Mouse (Mus musculus) limb, embryonic 10.5 days (tissue): ENCODE measurements at regions not wholly inside any gene's neighbourhood (a gene's known extent, or its start where the extent isn't known, plus 50 kb on each side); places are given as distances from the start of the nearest gene placed in this dataset.

Source experiments
- DNase-seq: peaks from one replicate; pipeline ENCODE4 v3.0.0-alpha.2; 2017; ENCODE audit warnings: low spot score
- H3K27ac ChIP-seq: fragments of 300-500 bp; sonication (generic); 2 replicates; pipeline ENCODE4 v1.5.1; 2016; ENCODE audit warnings: mild to moderate bottlenecking
- H3K27me3 ChIP-seq: fragments of 300-500 bp; sonication (generic); 2 replicates; pipeline ENCODE4 v1.6.1; 2016; ENCODE audit warnings: low read depth, mild to moderate bottlenecking; ENCODE audit not compliant: poor library complexity, severe bottlenecking
- H3K36me3 ChIP-seq: fragments of 300-500 bp; sonication (generic); 2 replicates; pipeline ENCODE4 v1.6.1; 2016; ENCODE audit warnings: mild to moderate bottlenecking, moderate library complexity
- H3K4me1 ChIP-seq: fragments of 300-500 bp; sonication (generic); 2 replicates; pipeline ENCODE4 v1.6.1; 2016
- H3K4me3 ChIP-seq: fragments of 300-500 bp; sonication (generic); 2 replicates; pipeline ENCODE4 v1.5.1; 2016; ENCODE audit warnings: mild to moderate bottlenecking, moderate library complexity
- H3K9me3 ChIP-seq: fragments of 300-500 bp; sonication (generic); replicated peaks from 2 replicates; pipeline ENCODE4 v1.6.1; 2016; ENCODE audit warnings: mild to moderate bottlenecking
- WGBS: fragments of 180-500 bp; shearing (Covaris S2); methylation state at CpG from one replicate; pipeline ENCODE4 v1.1.7; 2016; 5-methylcytosine and 5-hydroxymethylcytosine counted together

DNA sequence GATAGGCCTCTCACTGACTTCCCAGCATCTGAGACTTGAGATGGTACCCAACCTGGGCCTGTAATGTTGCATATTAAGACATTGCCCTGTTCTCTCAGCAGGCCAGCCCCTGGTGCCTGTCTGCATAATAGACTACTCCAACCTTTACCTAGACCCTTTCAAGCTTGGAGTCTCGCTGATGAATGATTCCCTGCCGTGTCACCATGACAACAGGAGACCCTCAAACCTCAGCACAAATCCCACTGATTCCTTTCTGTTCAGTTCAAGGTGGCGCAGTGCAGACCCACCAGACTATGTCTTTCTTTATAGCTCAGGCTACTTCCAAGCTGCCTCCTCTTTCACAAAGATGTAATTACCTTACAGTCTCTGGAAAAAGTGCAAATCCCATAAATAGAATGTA lies 172.0 kb downstream of the Dcdc2c start:
- 71% methylated on average over 3 of the region's 3 CpGs for WGBS
- peaks cover 26% of the 10 kb centered on the region for H3K4me1 ChIP-seq
- H3K27ac ChIP-seq, result no peak overlapping the region

DNA sequence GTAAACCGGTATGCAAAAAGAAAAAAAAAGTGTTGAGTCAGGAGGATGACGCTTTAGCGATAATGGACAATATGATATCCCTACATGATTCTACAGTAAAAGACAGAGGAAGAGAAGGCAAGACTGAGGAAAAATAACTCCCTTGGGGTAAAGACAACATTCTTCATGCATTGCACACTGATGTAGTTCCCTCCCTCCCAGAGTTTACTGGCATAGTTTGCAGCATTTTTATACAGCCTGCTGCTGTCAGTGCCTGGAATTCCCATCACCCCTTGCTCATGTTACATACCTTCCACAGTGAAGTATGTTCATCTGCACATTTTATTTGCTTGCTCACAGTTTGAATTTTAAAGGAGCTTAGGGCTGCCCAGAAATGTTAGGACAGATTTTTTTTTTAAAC lies 174.2 kb downstream of the Dcdc2c start:
- H3K27me3 ChIP-seq, result no peaks in the 10 kb centered on the region
- H3K36me3 ChIP-seq, result no peaks in the 10 kb centered on the region
- no peak overlapping the region for H3K27ac ChIP-seq
- H3K9me3 ChIP-seq, result no peaks in the 10 kb centered on the region
- 97% methylated on average over 3 of the region's 3 CpGs for WGBS
- H3K4me1 ChIP-seq, result peaks cover 26% of the 10 kb centered on the region
- no peak for DNase-seq
- H3K4me3 ChIP-seq, result no peak overlapping the region

More for the DNA sequence above, 172.0 kb downstream of the Dcdc2c start:
- Histone ChIP-seq H3K4me3 (no peak overlapping the region), H3K27me3 (no peaks in the 10 kb centered on the region), H3K9me3 (no peaks in the 10 kb centered on the region), H3K36me3 (no peaks in the 10 kb centered on the region)
- no peak for DNase-seq

DNA sequence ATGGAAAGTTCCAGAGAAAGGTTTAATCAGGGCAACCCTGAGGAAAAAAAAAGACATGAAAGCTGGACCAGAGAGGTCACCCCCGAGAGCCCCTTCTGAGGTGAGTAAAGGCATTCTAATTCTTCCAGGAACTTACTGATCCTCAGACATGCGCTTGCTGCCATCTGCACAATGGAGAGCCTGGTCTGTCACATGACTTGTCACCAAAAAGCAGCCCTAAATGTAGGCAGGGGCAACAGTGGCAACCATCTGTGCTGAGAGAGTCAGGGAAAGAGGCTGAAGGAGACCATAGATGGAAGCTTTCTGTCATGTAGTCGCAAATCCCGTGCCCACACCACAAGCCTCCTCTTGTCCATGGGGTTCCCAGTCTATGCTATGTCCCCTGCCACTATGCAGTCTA lies 174.8 kb downstream of the Dcdc2c start:
- Histone ChIP-seq H3K9me3 (no peaks in the 10 kb centered on the region), H3K4me1 (peaks cover 26% of the 10 kb centered on the region), H3K27me3 (no peaks in the 10 kb centered on the region), H3K27ac (no peak overlapping the region), H3K36me3 (no peaks in the 10 kb centered on the region), H3K4me3 (no peak overlapping the region)
- no peak for DNase-seq
- 81% methylated on average over 4 of the region's 4 CpGs for WGBS

DNA sequence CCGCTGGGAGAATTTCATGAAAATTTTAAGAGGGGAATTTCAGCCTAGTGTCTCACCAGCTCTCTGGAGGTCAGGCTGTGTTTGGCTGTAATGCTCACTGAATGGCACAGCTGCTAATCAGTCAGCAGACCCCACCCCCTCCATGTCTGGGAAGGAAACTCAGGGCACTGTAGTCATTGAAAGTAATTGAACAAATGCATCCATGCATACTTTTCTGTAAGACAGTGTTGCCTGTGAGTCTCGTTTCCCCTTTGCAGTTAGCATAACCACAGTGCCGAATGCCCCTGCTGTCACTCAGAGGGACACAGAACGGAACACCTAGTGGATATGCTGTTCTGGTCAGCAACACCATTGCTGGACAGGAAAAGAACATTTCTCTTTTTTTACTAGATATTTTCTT lies 175.4 kb downstream of the Dcdc2c start:
- Histone ChIP-seq H3K9me3 (no peaks in the 10 kb centered on the region), H3K27me3 (no peaks in the 10 kb centered on the region), H3K4me1 (peaks cover 26% of the 10 kb centered on the region), H3K36me3 (no peaks in the 10 kb centered on the region), H3K27ac (no peak overlapping the region), H3K4me3 (no peak overlapping the region)
- DNase-seq, result no peak
- WGBS, result 89% methylated on average over 4 of the region's 4 CpGs

DNA sequence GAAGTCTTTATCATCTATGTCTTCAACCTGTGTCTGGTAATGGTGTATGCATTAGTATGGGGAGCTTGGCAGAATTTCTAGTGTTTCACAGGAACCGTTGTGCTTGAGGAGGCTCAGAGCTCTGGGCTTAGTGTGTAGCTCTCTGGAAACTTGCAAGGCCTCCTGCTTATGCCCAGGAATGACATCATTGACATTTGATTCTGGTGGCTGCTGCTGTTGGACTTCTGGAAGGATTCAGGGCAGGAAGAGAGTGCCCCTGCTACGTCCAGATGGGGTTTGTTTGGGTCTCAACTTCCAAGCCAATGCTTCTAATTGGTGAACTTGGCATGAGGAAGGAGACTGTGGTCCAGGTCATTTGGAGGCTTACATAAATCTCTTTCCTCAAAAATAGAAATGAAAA lies 186.9 kb downstream of the Dcdc2c start:
- DNase-seq, result no peak
- H3K27me3 ChIP-seq, result no peaks in the 10 kb centered on the region
- peaks cover 12% of the 10 kb centered on the region for H3K4me1 ChIP-seq
- 65% methylated on average over 2 of the region's 2 CpGs for WGBS
- H3K27ac ChIP-seq, result no peak overlapping the region
- no peaks in the 10 kb centered on the region for H3K36me3 ChIP-seq
- H3K9me3 ChIP-seq, result no peaks in the 10 kb centered on the region
- no peak overlapping the region for H3K4me3 ChIP-seq

DNA sequence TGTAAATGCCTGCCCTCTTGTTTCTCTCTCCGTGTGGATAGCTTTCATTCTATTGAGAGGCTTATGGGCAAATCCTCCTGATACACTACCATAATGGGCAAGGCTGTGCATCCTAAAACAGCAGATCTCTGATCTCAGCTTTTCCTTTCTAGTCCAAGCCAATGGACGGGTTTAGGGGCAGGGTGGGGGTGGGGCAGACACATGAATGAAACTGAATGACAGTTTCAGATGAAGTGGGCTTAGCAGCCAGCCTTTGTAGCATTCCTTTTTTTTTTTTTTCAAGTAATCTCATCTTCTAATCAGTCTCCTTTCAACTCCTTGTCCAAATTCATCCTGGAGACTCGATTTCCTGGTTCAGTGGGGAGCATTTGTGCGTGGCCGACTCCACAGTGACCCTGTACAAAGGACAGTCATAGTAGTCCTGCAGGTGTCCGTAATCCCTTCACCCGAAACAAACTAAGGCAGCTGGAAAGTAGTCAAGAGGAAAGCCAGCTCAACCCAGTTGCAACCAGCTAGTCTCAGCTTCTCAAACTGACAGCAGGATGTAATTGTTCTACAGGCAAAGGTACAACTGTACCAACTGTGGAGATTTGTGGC lies 193.4 kb downstream of the Dcdc2c start:
- no peaks in the 10 kb centered on the region for H3K36me3 ChIP-seq
- no peaks in the 10 kb centered on the region for H3K9me3 ChIP-seq
- H3K27ac ChIP-seq, result no peak overlapping the region
- H3K4me3 ChIP-seq, result no peak overlapping the region
- no peaks in the 10 kb centered on the region for H3K4me1 ChIP-seq
- no peak for DNase-seq
- H3K27me3 ChIP-seq, result no peaks in the 10 kb centered on the region
- whole genome bisulfite sequencing, result 69% methylated on average over 7 of the region's 7 CpGs

DNA sequence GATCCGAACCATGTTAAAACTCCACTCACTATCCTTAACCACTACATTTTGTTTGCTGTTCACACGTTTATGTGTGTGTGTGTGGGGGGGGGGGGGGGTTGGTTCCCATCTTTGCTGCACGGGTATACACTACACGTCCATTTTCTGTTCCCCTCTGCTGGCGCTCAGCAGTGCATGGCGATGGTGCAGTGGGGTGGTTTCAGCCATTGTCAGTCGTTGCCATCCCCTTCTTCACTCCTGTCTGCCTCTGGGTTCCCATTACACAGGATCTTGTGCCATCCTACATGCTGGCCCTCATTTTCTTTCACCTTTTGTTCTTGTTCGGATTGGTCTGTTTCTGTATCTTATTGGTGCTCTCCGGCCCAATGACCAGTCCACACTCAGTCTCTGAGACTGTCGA lies 194.4 kb downstream of the Dcdc2c start:
- H3K4me1 ChIP-seq, result peaks cover 4% of the 10 kb centered on the region; the same call in 1 of the 2 replicates
- no peak overlapping the region for H3K27ac ChIP-seq
- no peak overlapping the region for H3K4me3 ChIP-seq
- 91% methylated on average over 10 of the region's 10 CpGs for WGBS
- no peaks in the 10 kb centered on the region for H3K36me3 ChIP-seq
- DNase-seq, result no peak
- H3K27me3 ChIP-seq, result no peaks in the 10 kb centered on the region
- no peaks in the 10 kb centered on the region for H3K9me3 ChIP-seq

DNA sequence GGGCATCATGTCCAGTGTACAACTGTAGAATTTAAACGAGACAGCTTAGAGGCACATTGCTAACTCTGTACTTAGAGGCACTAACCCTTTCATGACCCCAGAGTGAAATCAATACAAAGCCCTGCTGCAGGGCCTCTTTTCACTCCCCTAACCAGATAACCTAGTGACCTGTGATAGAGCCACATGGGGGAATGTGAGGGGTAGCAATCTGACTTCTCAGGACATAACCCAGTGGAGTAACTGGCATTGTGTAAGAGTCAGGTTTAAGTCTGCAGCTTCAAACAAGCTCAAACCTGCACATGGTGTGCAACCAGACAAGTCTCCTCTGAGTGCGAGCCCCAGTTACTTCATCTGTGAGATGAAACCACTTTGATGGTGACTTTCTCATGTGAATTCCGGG lies 199.1 kb downstream of the Dcdc2c start:
- Histone ChIP-seq H3K4me3 (no peak overlapping the region), H3K9me3 (no peaks in the 10 kb centered on the region), H3K27ac (no peak overlapping the region), H3K36me3 (no peaks in the 10 kb centered on the region), H3K4me1 (peaks cover 15% of the 10 kb centered on the region), H3K27me3 (no peaks in the 10 kb centered on the region)
- no peak for DNase-seq
- 49% methylated on average over 3 of the region's 3 CpGs for WGBS

DNA sequence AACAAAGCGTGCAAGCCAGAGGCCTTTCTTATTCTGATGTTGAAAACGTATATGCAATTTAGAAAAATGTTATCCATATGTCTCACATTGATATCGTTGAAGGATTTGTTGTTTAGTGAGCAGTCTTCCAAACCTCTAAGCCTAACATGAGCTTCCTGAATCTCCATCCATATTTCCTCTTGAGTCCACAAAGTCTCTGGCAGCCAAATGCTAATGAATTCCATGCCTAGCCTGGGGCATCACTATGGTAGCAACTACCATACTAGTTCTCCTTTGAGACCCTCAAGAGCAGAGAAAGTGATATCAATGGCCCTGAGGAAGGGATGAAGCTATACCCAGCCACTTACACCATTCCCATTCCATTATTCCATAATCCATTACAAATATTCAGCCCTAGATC lies 199.6 kb downstream of the Dcdc2c start:
- no peak overlapping the region for H3K27ac ChIP-seq
- no peak overlapping the region for H3K4me3 ChIP-seq
- WGBS, result 84% methylated on average over 3 of the region's 3 CpGs
- H3K27me3 ChIP-seq, result no peaks in the 10 kb centered on the region
- H3K9me3 ChIP-seq, result no peaks in the 10 kb centered on the region
- DNase-seq, result no peak
- peaks cover 15% of the 10 kb centered on the region for H3K4me1 ChIP-seq
- no peaks in the 10 kb centered on the region for H3K36me3 ChIP-seq

DNA sequence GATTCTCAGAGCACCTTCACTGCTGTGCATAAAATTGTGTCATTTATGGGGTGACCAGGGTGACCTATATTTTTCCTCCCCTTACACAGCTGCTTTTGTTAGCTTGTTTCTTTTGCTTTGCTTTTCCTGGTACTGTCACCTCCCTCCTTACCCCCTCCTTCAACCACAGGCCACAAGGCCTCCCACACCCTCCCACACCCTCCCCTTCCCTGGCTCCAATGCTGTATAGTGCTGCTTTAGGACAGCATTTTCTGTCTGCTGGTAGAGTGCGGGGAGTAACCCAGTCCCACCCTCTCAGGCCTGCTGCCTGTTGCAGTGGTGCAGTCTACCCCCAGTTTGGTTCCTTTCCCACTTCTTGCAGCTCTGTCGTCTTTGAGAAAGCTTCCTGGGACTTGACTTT lies 209.5 kb downstream of the Dcdc2c start:
- no peak for DNase-seq
- no peaks in the 10 kb centered on the region for H3K9me3 ChIP-seq
- H3K4me1 ChIP-seq, result peaks cover 9% of the 10 kb centered on the region; the same call in 1 of the 2 replicates
- no peak overlapping the region for H3K4me3 ChIP-seq
- no peaks in the 10 kb centered on the region for H3K27me3 ChIP-seq
- H3K27ac ChIP-seq, result no peak overlapping the region
- H3K36me3 ChIP-seq, result no peaks in the 10 kb centered on the region
- WGBS, result 83% methylated on average over 2 of the region's 2 CpGs

DNA sequence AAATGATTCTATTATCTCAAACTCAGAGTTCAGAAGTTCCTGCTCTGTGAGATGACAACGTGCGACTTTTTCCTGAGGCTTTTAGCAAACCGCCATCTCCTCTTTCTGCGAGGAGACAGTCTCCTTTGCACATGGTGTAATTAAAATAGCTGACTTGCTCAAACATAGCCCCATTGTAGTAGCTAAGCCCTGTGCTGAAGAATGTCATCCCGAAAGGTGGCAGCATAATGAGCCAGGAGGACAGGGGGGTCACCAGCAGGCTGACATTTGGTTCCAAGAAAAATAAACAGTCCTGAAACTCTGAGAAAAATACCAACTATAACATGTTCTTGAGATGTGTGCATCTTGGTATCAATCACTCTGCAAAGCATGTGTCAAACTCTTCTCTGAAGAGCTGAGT lies 219.6 kb downstream of the Dcdc2c start:
- DNase-seq, result no peak
- Histone ChIP-seq H3K27me3 (no peaks in the 10 kb centered on the region), H3K4me3 (no peak overlapping the region), H3K9me3 (no peaks in the 10 kb centered on the region), H3K4me1 (peaks cover 20% of the 10 kb centered on the region), H3K36me3 (no peaks in the 10 kb centered on the region), H3K27ac (no peak overlapping the region)
- WGBS, result 41% methylated on average over 5 of the region's 5 CpGs

DNA sequence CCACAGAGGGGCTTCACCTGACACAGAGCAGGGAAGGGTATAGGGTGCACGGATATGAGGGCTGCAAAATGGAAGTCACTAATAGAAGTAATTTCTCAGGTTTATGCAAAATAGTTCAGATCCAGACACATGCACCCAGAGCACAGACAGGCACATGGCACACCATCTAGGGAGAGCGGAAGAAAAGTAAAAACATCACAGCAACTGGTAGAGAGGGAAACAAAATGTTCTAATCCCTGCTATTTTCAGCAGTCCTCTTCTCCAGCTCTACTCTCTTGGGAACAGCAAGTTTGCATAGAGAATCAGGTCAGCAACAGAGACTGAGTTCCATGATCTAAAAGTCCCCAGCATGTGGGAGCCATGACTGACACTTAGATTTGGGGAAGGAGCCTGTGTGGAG lies 220.4 kb downstream of the Dcdc2c start:
- H3K4me1 ChIP-seq, result peaks cover 20% of the 10 kb centered on the region
- DNase-seq, result no peak
- H3K9me3 ChIP-seq, result no peaks in the 10 kb centered on the region
- no peaks in the 10 kb centered on the region for H3K36me3 ChIP-seq
- WGBS, result 83% methylated on average over 2 of the region's 2 CpGs
- H3K27me3 ChIP-seq, result no peaks in the 10 kb centered on the region
- peak overlapping the region; percentile 12 for H3K27ac ChIP-seq
- H3K4me3 ChIP-seq, result no peak overlapping the region

DNA sequence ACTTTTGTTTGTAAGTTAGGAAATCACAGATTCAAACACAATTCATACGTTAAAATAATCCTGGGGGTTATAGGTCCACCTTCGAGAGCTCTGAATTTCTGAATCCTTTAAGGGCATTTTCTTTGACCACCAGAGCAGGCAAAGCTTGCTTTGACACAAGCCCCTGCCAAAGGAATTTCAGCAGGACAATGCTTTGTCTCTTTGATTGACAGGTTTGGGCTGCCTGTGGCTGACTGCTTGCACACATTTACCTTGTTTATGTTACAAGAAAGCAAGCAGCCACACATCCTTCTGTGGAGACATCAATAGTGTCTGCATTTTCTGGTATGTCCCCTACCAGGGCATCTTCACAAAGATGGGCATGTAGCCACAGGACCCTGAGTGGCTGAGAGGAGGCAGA lies 228.5 kb downstream of the Dcdc2c start:
- no peaks in the 10 kb centered on the region for H3K27me3 ChIP-seq
- H3K36me3 ChIP-seq, result no peaks in the 10 kb centered on the region
- no peak for DNase-seq
- no peaks in the 10 kb centered on the region for H3K9me3 ChIP-seq
- no peak overlapping the region for H3K4me3 ChIP-seq
- 74% methylated on average over 2 of the region's 2 CpGs for WGBS
- H3K27ac ChIP-seq, result no peak overlapping the region
- no peaks in the 10 kb centered on the region for H3K4me1 ChIP-seq

DNA sequence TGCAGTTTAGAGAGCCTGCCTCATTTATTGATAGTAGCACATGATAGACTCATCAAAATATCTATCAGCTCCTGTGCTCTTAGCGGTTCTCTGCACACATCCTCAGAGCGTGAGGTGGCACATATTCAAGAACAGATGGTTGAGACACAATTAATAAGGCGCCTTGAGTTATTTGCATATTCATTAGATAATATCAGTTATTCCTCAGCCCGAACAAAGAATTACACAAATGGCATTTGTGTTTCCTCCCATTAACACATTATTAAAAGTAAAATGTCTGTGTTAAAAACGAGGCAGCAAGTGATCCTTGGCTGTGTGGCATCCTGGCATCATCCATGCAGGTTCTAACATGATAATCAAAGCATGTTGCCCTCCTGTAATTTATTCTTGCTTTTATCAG lies 243.0 kb downstream of the Dcdc2c start:
- no peak for DNase-seq
- no peaks in the 10 kb centered on the region for H3K36me3 ChIP-seq
- no peak overlapping the region for H3K27ac ChIP-seq
- WGBS, result 84% methylated on average over 5 of the region's 5 CpGs
- no peaks in the 10 kb centered on the region for H3K9me3 ChIP-seq
- no peak overlapping the region for H3K4me3 ChIP-seq
- H3K27me3 ChIP-seq, result no peaks in the 10 kb centered on the region
- no peaks in the 10 kb centered on the region for H3K4me1 ChIP-seq
